Mouse (Mus musculus) limb, embryonic 12.5 days (tissue): ENCODE data around the gene Vmn1r192. TPM values are rescaled to one million over a fixed set of nuclear protein-coding genes. Genes with fewer than 3 reads are reported as not detected.
"Not testable (repeated sequence)": the region's sequence is repeated elsewhere in the genome, so short reads cannot be mapped to it uniquely, and the experiment has no call there.

Source experiments
- ATAC-seq: fragments of 200-750 bp; cut with Nextera tagmentation; 2 replicates; pipeline ENCODE4 v1.8.0; 2017; ENCODE audit warnings: low read depth, moderate TSS enrichment; ENCODE audit not compliant: insufficient number of reproducible peaks, insufficient read depth, low FRiP score, low TSS enrichment
- H3K27ac ChIP-seq: fragments of 300-500 bp; sonication (generic); 2 replicates; pipeline ENCODE4 v1.5.1; 2016; ENCODE audit warnings: mild to moderate bottlenecking, moderate library complexity
- H3K27me3 ChIP-seq: fragments of 300-500 bp; sonication (generic); 2 replicates; pipeline ENCODE4 v1.6.1; 2016; ENCODE audit warnings: mild to moderate bottlenecking, moderate library complexity
- H3K36me3 ChIP-seq: fragments of 300-500 bp; sonication (generic); 2 replicates; pipeline ENCODE4 v1.6.1; 2016; ENCODE audit warnings: mild to moderate bottlenecking, moderate library complexity
- H3K4me1 ChIP-seq: fragments of 300-500 bp; sonication (generic); replicated peaks from 2 replicates; pipeline ENCODE4 v1.6.1; 2016
- H3K4me2 ChIP-seq: fragments of 300-500 bp; sonication (generic); 2 replicates; pipeline ENCODE4 v1.6.1; 2016; ENCODE audit warnings: mild to moderate bottlenecking, moderate library complexity
- H3K4me3 ChIP-seq: fragments of 300-500 bp; sonication (generic); replicated peaks from 2 replicates; pipeline ENCODE4 v1.5.1; 2016; ENCODE audit warnings: mild to moderate bottlenecking
- H3K9ac ChIP-seq: fragments of 300-500 bp; sonication (generic); replicated peaks from 2 replicates; pipeline ENCODE4 v1.6.1; 2016; ENCODE audit warnings: mild to moderate bottlenecking, moderate library complexity
- H3K9me3 ChIP-seq: fragments of 300-500 bp; sonication (generic); 2 replicates; pipeline ENCODE4 v1.6.1; 2016; ENCODE audit warnings: mild to moderate bottlenecking, moderate library complexity
- WGBS: fragments of 180-500 bp; shearing (Covaris S2); methylation state at CpG from one replicate; pipeline ENCODE4 v1.1.7; 2016; 5-methylcytosine and 5-hydroxymethylcytosine counted together
- microRNA-seq: library from miRNA; unstranded; fragments of <30 nt; microRNA quantifications from one replicate; pipeline ENCODE4, GENCODE M21; 2017
- polyA plus RNA-seq: library from polyadenylated mRNA; unstranded; fragments of >200 nt; fragmentation: Nextera tagmentation; extraction: Ambion mirVana; gene quantifications from 2 replicates; pipeline ENCODE4 v1.2.1, GENCODE M21; 2016

Gene Vmn1r192
- not detected in 2 replicates for polyA plus RNA-seq

DNA sequence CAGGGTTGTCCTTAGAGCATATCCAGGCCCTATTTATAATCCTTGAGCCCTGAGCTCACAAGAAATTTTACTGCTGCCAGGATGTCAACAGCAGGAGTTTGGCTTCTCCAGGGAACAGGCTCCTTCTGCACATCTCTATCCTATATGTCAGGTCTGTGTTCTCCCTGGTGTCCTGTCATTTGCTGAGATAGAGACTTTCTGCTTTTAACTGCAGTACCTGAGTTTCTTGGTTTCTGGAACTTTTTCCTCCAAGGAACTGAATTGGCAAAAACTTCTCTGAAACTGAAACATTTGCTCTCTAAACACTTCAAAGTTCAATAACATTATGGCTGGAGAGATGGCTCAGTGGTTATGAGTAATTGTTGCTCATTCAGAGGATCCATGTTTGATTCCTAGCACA lies at the start of gene Vmn1r192:
Gene Vmn1r192 (minus strand): TSS at position 101 of the 400 bp plus-strand sequence.
- H3K4me3 ChIP-seq, result no peak within 1 kb of the TSS
- no peaks in the 10 kb centered on the region for H3K9me3 ChIP-seq
- no peaks in the 10 kb centered on the region for H3K27me3 ChIP-seq
- H3K27ac ChIP-seq, result no peak within 1 kb of the TSS
- no peak for ATAC-seq
- H3K4me1 ChIP-seq, result no peaks in the 10 kb centered on the region
- H3K4me2 ChIP-seq, result no peak within 1 kb of the TSS
- no peaks in the 10 kb centered on the region for H3K36me3 ChIP-seq
- no peak within 1 kb of the TSS for H3K9ac ChIP-seq

GRCm38 (mm10) chr13:22223060-22223459 lies 32.1 kb upstream of the Vmn1r192 start, which contains the start of gene Vmn1r193:
Gene Vmn1r193 (minus strand): TSS chr13:22223160.
- WGBS, result 68% methylated on average over 1 of the region's 1 CpGs
- not testable (repeated sequence) for H3K9me3 ChIP-seq, H3K36me3 ChIP-seq, H3K9ac ChIP-seq, H3K4me2 ChIP-seq, H3K27ac ChIP-seq, H3K27me3 ChIP-seq, H3K4me1 ChIP-seq, H3K4me3 ChIP-seq, ATAC-seq

DNA sequence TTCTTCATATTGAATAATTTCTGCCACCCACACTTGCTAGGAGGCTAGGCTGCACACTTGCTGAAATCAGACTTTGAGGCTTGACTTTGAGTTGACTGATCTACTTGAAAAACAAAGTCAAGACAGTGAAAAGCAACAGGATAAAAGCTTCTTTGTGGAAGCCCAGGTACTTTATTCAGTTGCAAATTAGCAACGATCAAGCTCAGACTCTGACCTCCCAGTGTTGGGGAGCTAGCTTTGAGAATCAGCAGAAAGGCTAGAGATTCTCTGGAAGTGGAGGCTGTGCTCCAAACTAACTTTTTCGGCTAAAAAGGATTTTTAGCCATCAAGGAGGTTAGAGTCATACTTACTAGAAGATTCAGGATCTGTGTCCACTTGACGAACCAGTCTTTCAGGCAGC lies 1.8 kb upstream of the Vmn1r192 start:
- H3K27me3 ChIP-seq, H3K36me3 ChIP-seq, H3K4me1 ChIP-seq, ATAC-seq, H3K4me2 ChIP-seq, H3K9me3 ChIP-seq, H3K4me3 ChIP-seq, H3K9ac ChIP-seq, H3K27ac ChIP-seq: not testable (repeated sequence)
- 82% methylated on average over 3 of the region's 3 CpGs for WGBS

- Histone ChIP-seq H3K9me3 (no peaks in the 10 kb centered on the region), H3K4me2 (no peak overlapping the region), H3K27ac (no peak overlapping the region), H3K27me3 (no peaks in the 10 kb centered on the region), H3K4me3 (no peak overlapping the region), H3K4me1 (no peaks in the 10 kb centered on the region), H3K9ac (no peak overlapping the region), H3K36me3 (no peaks in the 10 kb centered on the region)
- 76% methylated on average over 2 of the region's 2 CpGs for WGBS
- no peak for ATAC-seq
These were observed 556 bp downstream of the Vmn1r192 start for GRCm38 (mm10) chr13:22190385-22190784.

GRCm38 (mm10) chr13:22189313-22189712 lies 1.6 kb downstream of the Vmn1r192 start:
- H3K27me3 ChIP-seq, result no peaks in the 10 kb centered on the region
- H3K9me3 ChIP-seq, result no peaks in the 10 kb centered on the region
- H3K36me3 ChIP-seq, result no peaks in the 10 kb centered on the region
- no peaks in the 10 kb centered on the region for H3K4me1 ChIP-seq
- ATAC-seq, result no peak
- no peak overlapping the region for H3K27ac ChIP-seq
- no peak overlapping the region for H3K9ac ChIP-seq
- WGBS, result 84% methylated on average over 2 of the region's 2 CpGs
- no peak overlapping the region for H3K4me3 ChIP-seq
- H3K4me2 ChIP-seq, result no peak overlapping the region

- no peak for ATAC-seq
- 50% methylated on average over 1 of the region's 1 CpGs for WGBS
These were observed 7.1 kb downstream of the Vmn1r192 start, which contains the start of gene Vmn1r191 for GRCm38 (mm10) chr13:22183869-22184268. Gene Vmn1r191 (minus strand): TSS chr13:22183969.

DNA sequence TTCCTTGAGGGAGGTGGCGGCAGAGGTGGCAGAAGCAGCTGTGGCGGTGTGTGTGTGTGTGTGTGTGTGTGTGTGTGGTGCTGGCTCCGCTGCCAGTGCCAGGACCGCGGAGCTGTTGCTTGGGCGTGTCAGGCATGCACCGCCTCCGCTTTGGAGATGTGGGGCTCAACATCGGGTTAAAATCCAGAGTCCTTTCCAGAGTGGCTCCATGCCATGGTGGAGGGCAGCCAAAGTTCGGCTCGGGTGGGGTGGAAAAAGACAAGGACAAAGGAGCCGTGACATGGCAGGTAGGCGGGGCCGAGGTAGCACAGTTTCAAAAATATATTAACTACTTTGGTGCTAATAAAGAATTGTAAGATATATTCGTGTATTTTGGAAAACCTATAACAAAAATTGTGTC lies 22.5 kb downstream of the Vmn1r192 start:
- H3K9ac ChIP-seq, result no peak overlapping the region
- H3K4me3 ChIP-seq, result no peak overlapping the region
- no peak for ATAC-seq
- no peak overlapping the region for H3K27ac ChIP-seq
- peaks cover 14% of the 10 kb centered on the region for H3K9me3 ChIP-seq
- WGBS, result 92% methylated on average over 15 of the region's 15 CpGs
- H3K36me3 ChIP-seq, result no peaks in the 10 kb centered on the region
- no peaks in the 10 kb centered on the region for H3K4me1 ChIP-seq
- no peak overlapping the region for H3K4me2 ChIP-seq
- H3K27me3 ChIP-seq, result no peaks in the 10 kb centered on the region

More at GRCm38 (mm10) chr13:22183869-22184268, 7.1 kb downstream of the Vmn1r192 start, which contains the start of gene Vmn1r191:
- H3K4me1 ChIP-seq, result no peaks in the 10 kb centered on the region
- no peaks in the 10 kb centered on the region for H3K36me3 ChIP-seq
- H3K9ac ChIP-seq, result no peak within 1 kb of the TSS
- no peak within 1 kb of the TSS for H3K4me3 ChIP-seq
- no peaks in the 10 kb centered on the region for H3K27me3 ChIP-seq
- H3K4me2 ChIP-seq, result no peak within 1 kb of the TSS
- no peak within 1 kb of the TSS for H3K27ac ChIP-seq
- no peaks in the 10 kb centered on the region for H3K9me3 ChIP-seq

DNA sequence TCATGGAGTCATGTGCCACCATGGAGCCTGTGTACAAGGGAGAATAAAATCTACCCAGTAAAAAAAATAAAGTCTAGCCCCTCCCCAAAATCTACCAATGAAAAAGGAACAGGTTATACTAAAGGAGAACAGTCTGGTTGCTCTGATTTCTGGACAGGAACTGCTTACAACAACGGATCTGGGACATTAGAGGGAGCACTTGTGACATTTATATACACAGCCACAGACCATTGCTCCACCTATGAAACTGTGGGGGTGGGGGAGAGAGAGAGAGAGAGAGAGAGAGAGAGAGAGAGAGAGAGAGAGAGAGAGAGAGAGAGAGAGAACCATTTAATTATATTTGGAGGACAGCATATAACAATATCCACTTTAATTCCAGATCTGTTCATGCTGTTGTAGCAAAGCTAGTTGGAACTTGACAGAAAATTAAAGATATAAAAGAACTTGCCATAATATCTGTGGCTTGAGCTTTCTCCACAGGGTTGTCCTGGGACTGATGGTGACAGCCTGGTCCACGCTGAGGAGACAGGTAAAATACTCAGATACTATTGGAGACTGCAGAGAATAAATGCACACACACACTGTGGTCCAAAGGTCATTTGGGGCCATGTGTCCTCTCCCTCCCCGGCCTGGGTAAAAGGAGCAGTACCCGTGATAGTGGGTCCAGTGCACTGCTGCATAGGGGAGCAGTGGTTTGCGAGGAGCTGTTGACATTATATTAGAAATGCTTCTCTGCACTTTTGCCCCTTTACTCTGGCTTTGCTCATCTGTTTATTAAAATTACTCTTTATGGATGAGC lies 54.2 kb downstream of the Vmn1r192 start:
- H3K36me3 ChIP-seq, H3K27ac ChIP-seq, H3K4me3 ChIP-seq, H3K4me1 ChIP-seq, H3K27me3 ChIP-seq, H3K9me3 ChIP-seq, H3K9ac ChIP-seq, ATAC-seq, H3K4me2 ChIP-seq: not testable (repeated sequence)
- WGBS, result 69% methylated on average over 5 of the region's 5 CpGs

Small RNAs within 50 kb of the gene (microRNA-seq; reads per million reads assigned to microRNA genes)
- not detected for gene Gm23282
- gene Gm25084, result not detected

Other genes starting within 250 kb of the Vmn1r192 start
- 23.2 and 25.2 TPM in 2 replicates for gene Zfp184, start 246.0 kb downstream of the Vmn1r192 start, polyA plus RNA-seq
- gene Pom121l2, start 209.9 kb downstream of the Vmn1r192 start, polyA plus RNA-seq, result 0.30 and 0.32 TPM in 2 replicates
- gene Prss16, start 181.4 kb downstream of the Vmn1r192 start, polyA plus RNA-seq, result 1.2 TPM in 2 replicates
- gene Hist1h2ah, start 155.6 kb downstream of the Vmn1r192 start, polyA plus RNA-seq, result 24.8 and 50.4 TPM in 2 replicates
- 21.0 and 25.9 TPM in 2 replicates for gene Hist1h2bk, start 155.3 kb downstream of the Vmn1r192 start, polyA plus RNA-seq
- gene Hist1h4i, start 149.8 kb downstream of the Vmn1r192 start, polyA plus RNA-seq, result 30.3 and 34.1 TPM in 2 replicates
- gene Hist1h2ag, start 148.2 kb downstream of the Vmn1r192 start, polyA plus RNA-seq, result 119 and 120 TPM in 2 replicates
- 26.1 and 28.8 TPM in 2 replicates for gene Hist1h2bj, start 147.9 kb downstream of the Vmn1r192 start, polyA plus RNA-seq
- gene Vmn1r188, start 106.7 kb downstream of the Vmn1r192 start, polyA plus RNA-seq, result not detected in 2 replicates
- gene Vmn1r189, start 85.3 kb downstream of the Vmn1r192 start, polyA plus RNA-seq, result not detected in 2 replicates
- not detected in 2 replicates for gene Vmn1r191, start 7.2 kb downstream of the Vmn1r192 start, polyA plus RNA-seq
- gene Vmn1r193, start 32.0 kb upstream of the Vmn1r192 start, polyA plus RNA-seq, result not detected in 2 replicates
- not detected in 2 replicates for gene Vmn1r194, start 53.1 kb upstream of the Vmn1r192 start, polyA plus RNA-seq
- not detected in 2 replicates for gene Vmn1r195, start 79.4 kb upstream of the Vmn1r192 start, polyA plus RNA-seq
- gene Vmn1r196, start 98.8 kb upstream of the Vmn1r192 start, polyA plus RNA-seq, result not detected in 2 replicates
- gene Vmn1r197, start 133.4 kb upstream of the Vmn1r192 start, polyA plus RNA-seq, result not detected in 2 replicates
- gene Vmn1r198, start 159.2 kb upstream of the Vmn1r192 start, polyA plus RNA-seq, result not detected in 2 replicates
- not detected in 2 replicates for gene Vmn1r199, start 188.7 kb upstream of the Vmn1r192 start, polyA plus RNA-seq
- gene Vmn1r200, start 199.2 kb upstream of the Vmn1r192 start, polyA plus RNA-seq, result not detected in 2 replicates